Mouse (Mus musculus): Measurements from ENCODE around the gene Ahcy. TPM values are rescaled to one million over a fixed set of nuclear protein-coding genes. Genes with fewer than 3 reads are reported as not detected.
"Not testable (repeated sequence)": the region's sequence is repeated elsewhere in the genome, so short reads cannot be mapped to it uniquely, and the experiment has no call there.

Gene Ahcy
- total RNA-seq, 1 experiment from 2014 or later: 16.5 TPM

GRCm38 (mm10) chr2:155039956-155040355 is 34.3 kb downstream of the Ahcy start:
- ATAC-seq (ENCODE audit: extremely low read depth, insufficient number of reproducible peaks, low FRiP score, poor library complexity, severe bottlenecking): no peak

- ATAC-seq (ENCODE audit: extremely low read depth, insufficient number of reproducible peaks, low FRiP score, poor library complexity, severe bottlenecking): no peak
Measured at GRCm38 (mm10) chr2:155032938-155033710, 41.2 kb downstream of the Ahcy start.

- ATAC-seq (ENCODE audit: extremely low read depth, insufficient number of reproducible peaks, low FRiP score, poor library complexity, severe bottlenecking): no peak
Measured at GRCm38 (mm10) chr2:155030831-155031230, 43.5 kb downstream of the Ahcy start.

- ATAC-seq (ENCODE audit: extremely low read depth, insufficient number of reproducible peaks, low FRiP score, poor library complexity, severe bottlenecking): not testable (repeated sequence)
Measured at GRCm38 (mm10) chr2:155020247-155020826, 54.0 kb downstream of the Ahcy start.

- ATAC-seq (ENCODE audit: extremely low read depth, insufficient number of reproducible peaks, low FRiP score, poor library complexity, severe bottlenecking): peak; percentile 74
Measured at GRCm38 (mm10) chr2:155019673-155020072, 54.6 kb downstream of the Ahcy start.

- peak; percentile 82 for ATAC-seq (ENCODE audit: extremely low read depth, insufficient number of reproducible peaks, low FRiP score, poor library complexity, severe bottlenecking)
Measured at GRCm38 (mm10) chr2:155018762-155019641, 55.3 kb downstream of the Ahcy start.

- not testable (repeated sequence) for ATAC-seq (ENCODE audit: extremely low read depth, insufficient number of reproducible peaks, low FRiP score, poor library complexity, severe bottlenecking)
Measured at GRCm38 (mm10) chr2:155018251-155018755, 56.0 kb downstream of the Ahcy start, which contains the start of gene Gm14226. Gene Gm14226 (plus strand): TSS chr2:155018266.

- not testable (repeated sequence) for ATAC-seq (ENCODE audit: extremely low read depth, insufficient number of reproducible peaks, low FRiP score, poor library complexity, severe bottlenecking)
Measured at GRCm38 (mm10) chr2:155016751-155017150, 57.5 kb downstream of the Ahcy start.

- ATAC-seq (ENCODE audit: extremely low read depth, insufficient number of reproducible peaks, low FRiP score, poor library complexity, severe bottlenecking): no peak
Measured at GRCm38 (mm10) chr2:155012991-155013390, 61.3 kb downstream of the Ahcy start.

GRCm38 (mm10) chr2:155011086-155011656 is 63.1 kb downstream of the Ahcy start:
- ATAC-seq (ENCODE audit: extremely low read depth, insufficient number of reproducible peaks, low FRiP score, poor library complexity, severe bottlenecking): no peak

Other genes starting within 250 kb of the Ahcy start
- 71.1 and 75.9 TPM in 2 replicates for gene Eif2s2, start 181.6 kb downstream of the Ahcy start, total RNA-seq (2017)
- not detected in 2 replicates for gene Gm14226, start 56.2 kb downstream of the Ahcy start, total RNA-seq (2017)
- 134 and 145 TPM in 2 replicates for gene Itch, start 59.0 kb upstream of the Ahcy start, total RNA-seq (2017)
- gene Dynlrb1, start 162.0 kb upstream of the Ahcy start, total RNA-seq (2017): 97.1 and 97.5 TPM in 2 replicates
- gene Map1lc3a, start 201.8 kb upstream of the Ahcy start, total RNA-seq (2017): 5.2 and 8.1 TPM in 2 replicates

All from neutrophil, adult 5-6 weeks (primary cell).